Mouse (Mus musculus) urinary bladder, adult 2 months (tissue): ENCODE measurements around the gene Zbtb22. TPM values are rescaled to one million over a fixed set of nuclear protein-coding genes. Genes with fewer than 3 reads are reported as not detected.
A peak's percentile ranks its signal among the peaks of the same experiment; 100 is the strongest.
"Not testable (repeated sequence)": the region's sequence is repeated elsewhere in the genome, so short reads cannot be mapped to it uniquely, and the experiment has no call there.

Source experiments
- DNase-seq: peaks from one replicate; pipeline ENCODE4 v3.0.0; 2022; ENCODE audit warnings: low spot score
- polyA plus RNA-seq: library from polyadenylated mRNA; depleted of rRNA; stranded (reverse); fragments of >200 nt; gene quantifications from 2 replicates; pipeline ENCODE4 v1.2.3, GENCODE M21; 2012; rRNA removed

Gene Zbtb22
- 20.1 and 23.1 TPM in 2 replicates for polyA plus RNA-seq

DNA sequence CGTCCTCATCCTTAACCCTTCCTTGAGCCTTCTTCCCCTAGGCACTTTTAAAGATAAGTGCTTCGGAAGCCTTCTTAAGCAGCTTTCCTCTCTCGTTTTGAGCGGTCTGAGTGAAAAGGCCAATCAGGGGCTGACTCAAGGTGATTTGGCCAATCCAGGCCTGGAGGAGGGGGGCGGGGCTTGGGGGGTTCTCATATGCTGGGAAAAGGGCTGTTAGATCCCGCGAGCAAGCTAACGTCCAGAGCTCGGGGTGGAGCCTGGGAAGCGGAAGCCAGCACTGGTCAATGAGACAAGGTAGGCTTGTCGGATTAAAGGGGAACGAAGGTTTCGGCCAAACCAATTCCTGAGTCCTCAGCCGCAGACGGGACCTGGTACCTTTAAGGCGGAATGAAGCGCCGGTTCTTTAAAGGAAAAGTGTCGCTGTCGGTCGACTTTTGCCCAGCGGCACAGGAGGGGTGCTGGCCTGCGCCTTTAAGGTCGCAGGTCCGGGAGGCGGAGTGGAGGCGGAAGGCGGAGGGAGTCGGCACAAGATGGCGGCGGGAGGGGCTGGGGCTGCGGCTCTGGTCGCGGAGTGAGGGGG, at the start of gene Zbtb22, which contains the start of gene Tapbp:
Gene Zbtb22 (plus strand): TSS at position 234 of the 580 bp plus-strand sequence.
Gene Tapbp (plus strand): TSS at position 229 of the 580 bp plus-strand sequence.
- peak; percentile 82 for DNase-seq

DNA sequence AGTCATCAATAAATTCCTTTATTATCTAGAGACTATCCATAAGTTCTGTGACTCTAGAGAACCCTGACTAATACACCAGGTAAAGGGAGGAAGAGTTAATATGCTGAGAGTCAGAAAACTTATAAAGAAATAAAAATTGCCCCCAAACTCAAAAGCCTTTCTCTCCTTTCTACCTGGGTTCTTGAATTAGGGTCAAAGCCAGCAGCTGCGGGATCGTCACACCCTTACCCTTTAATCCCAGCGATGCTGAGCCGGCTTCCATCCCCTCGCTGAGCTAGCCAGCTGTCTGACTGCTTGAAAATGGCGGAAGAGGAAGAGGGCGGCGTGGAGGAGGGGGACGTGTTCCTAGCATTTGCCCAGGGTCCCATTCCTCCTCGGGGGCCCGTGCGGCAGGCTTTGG, 42.2 kb upstream of the Zbtb22 start, which contains the start of gene Gm7029:
Gene Gm7029 (plus strand): TSS at position 301 of the 400 bp plus-strand sequence.
- DNase-seq, result not testable (repeated sequence)

DNA sequence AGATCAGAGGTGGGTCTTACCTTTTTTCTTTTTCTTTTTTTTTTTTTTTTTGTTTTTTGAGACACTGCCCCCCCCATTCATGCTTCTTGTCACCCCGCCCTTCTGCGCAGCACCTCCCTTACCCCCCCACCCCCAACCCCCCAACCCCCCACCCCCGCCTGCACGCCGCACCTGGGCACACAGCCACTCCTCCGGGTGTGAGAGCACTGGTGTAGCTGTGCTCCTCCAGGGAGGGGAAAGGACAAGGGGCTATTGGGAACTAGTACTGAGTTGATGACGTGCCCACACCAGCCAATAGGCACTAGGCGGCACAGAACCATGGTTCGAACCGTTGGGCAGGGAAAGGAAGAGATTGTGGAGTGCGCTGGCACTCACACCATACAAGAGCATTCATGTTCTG, 41.3 kb upstream of the Zbtb22 start:
- no peak for DNase-seq

DNA sequence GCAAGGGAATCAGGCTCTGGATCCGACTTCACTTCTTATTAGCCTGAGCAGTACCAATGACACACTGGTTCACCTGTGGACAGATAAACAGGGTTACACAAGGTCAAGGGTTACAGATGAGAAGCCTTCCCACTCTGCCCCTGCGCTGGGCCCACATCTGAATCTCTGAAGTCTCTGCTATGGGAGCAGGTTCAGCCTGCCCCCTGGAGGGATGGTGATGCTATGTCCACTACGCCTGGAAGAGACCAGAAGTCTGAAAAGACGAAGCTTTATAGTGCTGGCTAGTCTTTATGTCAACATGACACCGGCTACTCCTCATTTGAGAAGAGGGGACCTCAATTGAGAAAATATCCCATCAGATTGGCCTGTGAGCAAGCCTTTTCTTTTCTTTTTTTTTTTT, 39.9 kb upstream of the Zbtb22 start:
- DNase-seq, result not testable (repeated sequence)

DNA sequence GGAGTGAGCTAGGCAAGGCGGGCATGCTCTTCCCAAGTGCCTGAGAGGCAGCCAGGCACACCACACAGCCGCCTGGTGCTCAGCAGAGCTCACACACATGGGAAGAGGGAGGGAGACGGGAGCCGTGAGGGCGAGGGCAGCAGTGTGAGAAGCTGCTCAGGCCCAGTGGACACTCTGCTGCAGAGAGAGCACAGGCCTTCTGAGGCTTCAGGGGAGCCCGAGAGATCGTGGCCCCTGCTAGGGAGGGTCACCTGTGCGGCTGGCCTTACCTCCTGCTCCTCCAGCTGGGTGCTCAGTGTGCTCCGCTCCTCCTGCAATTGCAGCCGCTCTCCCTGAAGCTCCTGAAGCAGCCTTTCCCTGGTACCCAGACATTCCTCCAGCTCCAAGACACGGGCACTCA, 31.4 kb upstream of the Zbtb22 start:
- DNase-seq, result not testable (repeated sequence)

DNA sequence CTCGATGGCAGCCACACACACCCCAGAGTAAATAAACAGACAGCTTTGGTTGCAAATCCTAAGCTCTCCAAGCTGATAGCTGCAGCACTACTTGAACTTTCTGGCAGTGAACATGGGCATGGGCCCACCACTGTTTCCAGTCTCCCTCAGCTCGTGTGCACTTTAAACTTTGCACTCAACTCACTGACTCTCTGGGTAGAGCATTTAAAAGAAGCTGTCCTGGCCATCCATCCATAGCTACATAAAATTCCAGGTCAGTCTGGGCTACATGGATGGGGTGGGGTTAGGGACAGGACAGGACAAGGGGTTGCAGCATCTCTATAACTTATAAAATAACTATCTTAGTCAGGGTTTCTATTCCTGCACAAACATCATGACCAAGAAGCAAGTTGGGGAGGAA, 27.9 kb upstream of the Zbtb22 start:
- DNase-seq, result not testable (repeated sequence)

DNA sequence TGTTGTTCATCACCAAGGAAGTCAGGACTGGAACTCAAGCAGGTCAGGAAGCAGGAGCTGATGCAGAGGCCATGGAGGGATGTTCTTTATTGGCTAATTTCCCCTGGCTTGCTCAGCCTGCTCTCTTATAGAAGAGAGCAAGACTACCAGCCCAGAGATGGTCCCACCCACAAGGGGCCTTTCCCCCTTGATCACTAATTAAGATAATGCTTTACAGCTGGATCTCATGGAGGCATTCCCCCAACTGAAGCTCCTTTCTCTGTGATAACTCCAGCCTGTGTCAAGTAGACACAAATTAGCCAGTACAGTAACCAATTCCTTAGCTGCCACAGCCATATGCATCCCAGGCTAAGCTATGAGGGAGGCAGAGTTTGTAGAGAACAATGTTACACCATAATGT, 27.5 kb upstream of the Zbtb22 start:
- not testable (repeated sequence) for DNase-seq

DNA sequence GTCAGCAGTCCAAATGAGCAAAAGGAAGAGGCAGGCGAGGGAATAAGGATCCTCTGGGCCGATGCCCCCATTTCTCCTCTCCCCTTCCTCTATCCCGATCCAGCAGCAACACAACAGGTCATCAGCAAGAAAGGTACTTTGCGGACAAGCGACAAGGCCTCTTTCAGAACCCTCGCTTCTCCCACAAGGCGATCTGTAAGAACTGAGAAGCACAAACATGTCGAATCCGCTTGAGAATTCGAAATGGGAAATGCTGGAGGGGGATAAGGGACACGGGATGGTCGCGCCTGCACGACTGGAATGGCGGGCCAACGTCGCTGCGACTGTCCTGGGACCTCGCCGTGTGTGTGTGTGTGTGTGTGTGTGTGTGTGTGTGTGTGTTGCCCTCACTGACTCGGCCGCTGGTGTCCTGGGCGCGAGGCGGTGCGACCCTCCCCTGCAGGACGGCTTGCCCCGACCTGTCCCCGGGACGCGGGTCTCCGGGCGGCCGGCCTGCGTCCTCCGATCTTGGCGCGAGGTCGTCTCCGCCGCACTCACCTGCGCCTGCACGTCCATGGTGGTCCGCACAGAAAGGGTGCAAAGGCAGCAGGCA, 25.7 kb upstream of the Zbtb22 start:
- DNase-seq, result not testable (repeated sequence)

DNA sequence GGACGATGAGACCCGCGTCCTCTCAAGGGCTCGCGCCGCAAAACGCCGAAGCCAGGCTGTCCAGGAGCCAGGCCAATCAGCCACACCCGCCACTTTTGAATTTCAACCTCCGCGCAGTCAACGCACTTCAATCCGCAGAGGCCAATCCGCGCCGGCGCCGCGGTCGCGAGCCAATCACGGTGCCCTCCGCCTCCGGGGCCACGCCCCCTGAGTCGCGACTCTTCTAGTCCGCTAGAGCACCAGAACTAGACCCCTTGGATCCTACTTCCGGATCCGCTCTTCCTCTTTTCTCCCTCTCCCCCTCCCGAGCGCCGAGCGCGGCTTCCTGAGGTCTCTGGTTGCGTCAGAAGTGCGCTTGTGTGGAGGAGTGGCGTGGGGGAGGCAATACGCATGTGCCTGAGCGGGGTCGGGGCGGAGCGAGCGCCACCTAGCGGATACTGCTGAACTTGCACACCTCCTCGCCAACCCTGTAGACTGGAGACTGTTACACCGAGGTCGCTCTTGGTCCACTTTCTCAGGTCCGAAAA, 25.1 kb upstream of the Zbtb22 start, which contains the start of gene Kifc1:
Gene Kifc1 (minus strand): TSS at position 129 of the 527 bp plus-strand sequence.
- DNase-seq, result peak; percentile 94

DNA sequence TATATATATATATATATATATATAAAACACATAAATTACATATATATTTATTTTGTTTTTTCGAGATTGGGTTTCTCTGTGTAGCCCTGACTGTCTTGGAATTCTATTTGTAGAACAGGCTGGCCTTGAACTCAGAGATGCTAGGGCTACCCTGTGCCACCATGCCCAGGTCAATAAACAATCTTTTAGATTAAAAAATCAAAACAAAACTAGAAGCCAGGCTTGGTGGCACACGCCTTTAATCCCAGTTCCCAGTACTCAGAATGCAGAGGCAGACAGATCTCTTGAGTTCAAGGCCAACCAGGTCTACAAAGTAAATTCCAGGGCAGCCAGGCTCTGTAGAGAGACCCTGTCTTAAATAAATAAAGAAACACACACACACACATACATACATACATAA, 24.3 kb upstream of the Zbtb22 start:
- no peak for DNase-seq

DNA sequence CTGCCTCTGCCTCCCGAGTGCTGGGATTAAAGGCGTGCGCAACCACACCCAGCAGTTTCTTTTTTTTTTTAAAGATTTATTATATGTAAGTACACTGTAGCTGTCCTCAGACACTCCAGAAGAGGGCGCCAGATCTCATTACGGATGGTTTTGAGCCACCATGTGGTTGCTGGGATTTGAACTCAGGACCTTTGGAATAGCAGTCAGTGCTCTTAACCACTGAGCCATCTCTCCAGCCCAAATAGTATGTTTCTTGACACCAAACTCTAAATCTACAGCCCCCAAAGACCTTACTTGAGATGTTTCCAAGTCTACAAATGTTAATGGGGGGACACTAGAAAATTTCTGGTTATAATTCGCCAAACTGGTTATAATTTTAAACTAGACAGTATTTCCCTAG, 23.8 kb upstream of the Zbtb22 start:
- DNase-seq, result not testable (repeated sequence)

DNA sequence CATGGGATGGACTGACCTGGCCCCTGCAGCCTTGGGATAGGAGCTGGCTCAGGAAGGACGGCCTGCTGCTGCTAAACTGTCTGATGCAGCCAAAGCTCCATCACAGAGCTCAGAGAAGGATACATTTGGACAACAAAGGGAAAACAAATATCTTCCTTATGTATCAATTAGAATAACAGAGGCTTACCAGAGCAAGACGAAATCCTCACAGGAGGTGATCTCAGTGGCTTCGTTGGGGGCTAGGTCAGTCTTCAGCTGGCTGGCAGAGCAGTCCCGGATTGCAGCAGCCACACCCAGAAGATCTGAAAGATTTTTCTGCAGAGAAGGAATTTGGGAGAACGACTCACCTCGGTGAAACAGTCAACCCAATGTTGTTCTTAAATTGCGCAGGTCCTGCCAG, 23.3 kb upstream of the Zbtb22 start:
- no peak for DNase-seq

DNA sequence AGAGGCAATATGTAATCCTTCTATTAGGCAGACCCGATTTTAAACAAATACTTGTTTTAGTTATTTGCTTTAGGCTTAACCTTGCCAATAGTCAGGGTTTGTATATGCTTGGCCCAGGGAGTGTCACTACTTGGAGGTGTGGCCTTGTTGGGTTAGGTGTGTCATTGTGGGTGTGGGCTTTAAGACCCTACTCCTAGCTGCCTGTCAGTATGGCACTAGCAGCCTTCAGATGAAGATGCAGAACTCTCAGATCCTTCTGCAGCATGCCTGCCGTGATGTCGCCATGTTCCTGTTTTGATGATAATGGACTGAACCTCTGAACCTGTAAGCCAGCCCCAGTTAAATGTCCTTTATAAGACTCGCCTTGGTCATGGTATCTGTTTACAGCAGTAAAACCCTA, 22.7 kb upstream of the Zbtb22 start:
- not testable (repeated sequence) for DNase-seq

DNA sequence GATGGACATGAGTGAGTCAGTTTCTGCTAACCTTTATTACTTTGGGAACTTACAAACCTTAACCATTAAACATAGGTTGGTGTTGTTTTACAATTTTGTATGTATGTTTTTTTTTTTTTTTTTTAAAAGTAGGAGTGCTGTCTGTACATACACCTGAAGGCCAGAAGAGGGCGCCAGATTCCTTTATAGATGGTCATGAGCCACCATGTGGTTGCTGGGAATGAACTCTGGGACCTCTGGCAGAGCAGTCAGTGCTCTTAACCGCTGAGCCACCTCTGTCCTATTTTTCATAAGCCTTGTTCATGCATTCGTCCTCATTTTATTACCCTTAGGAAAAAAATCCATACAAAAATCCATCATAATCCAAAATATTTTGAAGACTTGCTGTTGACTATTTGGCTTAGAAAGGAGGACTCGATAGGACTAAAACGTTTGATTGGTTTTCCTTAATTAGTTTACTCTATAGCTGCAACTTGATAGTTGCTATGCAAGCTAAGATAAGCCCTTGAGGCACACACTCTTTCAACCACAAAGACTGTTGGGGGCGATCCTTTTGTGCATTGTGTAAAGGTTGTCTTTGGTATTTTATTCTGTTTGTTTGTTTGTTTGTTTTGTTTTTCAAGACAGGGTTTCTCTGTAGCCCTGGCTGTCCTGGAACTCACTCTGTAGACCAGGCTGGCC, 18.4 kb upstream of the Zbtb22 start:
- DNase-seq, result no peak

DNA sequence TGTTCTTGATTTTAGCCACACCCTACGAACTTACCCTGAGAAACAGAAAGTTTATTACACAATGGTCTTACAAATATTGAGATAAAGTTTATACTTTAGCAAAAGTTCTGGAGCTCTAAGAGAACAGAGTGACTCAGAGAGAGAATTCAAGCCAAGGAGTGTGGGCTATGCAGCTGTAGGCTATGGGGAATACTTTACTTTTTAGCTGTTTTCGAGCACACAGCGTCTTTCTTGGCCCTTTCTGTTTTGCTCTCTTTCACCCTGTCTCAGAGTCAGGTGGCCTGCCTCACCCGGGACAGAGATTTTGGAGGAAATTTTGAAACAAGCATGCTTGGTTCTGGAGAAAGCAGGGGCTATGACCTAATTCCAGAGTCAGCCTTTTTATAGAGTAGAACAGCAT, 17.5 kb upstream of the Zbtb22 start:
- DNase-seq, result not testable (repeated sequence)

DNA sequence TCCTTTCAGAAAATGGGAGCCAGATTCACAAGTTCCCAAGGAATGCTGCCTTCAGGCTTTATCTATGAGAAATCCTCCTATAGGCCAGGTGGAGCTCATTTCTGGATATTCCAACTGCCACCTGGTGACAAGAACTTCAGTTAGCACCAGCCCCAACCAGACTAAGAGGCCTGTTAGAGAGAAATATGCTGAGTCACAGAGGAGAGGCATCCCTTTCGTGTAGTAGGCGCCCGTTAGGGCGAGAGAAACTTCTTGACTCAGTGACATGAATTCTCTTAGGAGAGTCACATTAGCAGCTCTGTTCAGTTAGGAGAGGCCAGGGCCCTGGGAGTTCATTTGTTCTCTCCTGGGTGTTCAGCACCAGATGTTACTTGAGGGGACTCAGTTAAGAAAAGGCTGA, 16.1 kb upstream of the Zbtb22 start:
- no peak for DNase-seq

DNA sequence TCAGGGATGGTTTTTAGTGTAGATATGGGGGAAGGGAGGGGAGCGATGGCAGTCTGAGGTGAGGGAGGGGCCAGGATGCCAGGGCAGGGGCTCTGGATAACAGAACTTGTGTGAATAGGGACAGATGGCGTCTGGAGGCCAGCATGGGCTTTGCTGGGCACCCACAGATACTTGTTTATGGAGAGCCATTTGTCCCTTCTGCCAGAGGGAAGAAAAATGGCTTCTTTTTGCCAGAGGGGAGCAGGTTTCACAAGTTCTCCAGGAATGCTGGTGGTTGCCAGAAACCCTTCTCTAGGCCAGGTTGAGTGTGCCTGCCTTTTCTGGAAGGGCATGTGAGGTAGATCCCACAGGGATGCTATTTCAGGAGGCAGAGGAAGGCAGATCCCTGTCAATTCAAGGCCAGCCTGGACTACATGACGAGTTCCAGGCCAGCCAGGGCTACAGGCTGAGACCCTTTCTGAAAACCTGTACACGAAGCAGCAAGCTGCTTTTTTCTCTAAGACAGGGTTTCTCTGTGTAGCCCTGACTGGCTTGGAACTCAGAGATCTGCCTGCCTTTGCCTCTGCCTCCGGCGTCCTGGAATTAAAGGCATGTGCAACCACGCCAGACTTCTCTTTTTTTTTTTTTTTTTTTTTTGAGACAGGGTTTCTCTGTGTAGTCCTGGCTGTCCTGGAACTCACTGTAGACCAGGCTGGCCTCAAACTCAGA, 15.3 kb upstream of the Zbtb22 start:
- no peak for DNase-seq

DNA sequence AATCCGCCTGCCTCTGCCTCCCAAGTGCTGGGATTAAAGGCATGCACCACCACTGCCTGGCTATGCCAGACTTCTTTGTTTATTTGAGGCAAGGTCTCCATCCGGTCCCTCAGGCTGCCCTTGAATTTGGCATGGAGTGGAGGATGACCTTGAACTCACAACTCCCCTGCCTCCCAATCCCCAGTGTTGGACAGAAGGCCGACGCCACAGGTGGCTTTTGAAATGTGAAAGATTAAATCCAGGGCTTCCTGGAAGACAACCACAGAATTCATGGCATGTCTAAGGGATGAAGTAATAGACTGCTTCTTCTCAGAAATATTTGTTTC, 14.8 kb upstream of the Zbtb22 start:
- no peak for DNase-seq

DNA sequence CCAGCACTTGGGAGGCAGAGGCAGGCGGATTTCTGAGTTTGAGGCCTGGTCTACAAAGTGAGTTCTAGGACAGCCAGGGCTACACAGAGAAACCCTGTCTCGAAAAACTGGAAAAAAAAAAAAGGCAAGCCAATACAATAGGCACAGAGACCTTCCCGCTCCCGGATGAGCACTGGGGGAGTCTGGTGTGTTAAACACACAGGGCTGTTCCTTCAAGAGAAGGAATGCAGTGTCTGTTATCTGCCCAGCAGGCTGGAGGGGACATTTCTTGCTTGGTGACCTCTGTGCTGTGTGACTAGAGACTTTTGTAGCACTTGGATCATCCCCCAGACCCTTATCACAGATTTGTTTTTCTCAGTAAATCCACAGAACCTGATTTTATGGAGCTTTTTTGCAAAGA, 14.1 kb upstream of the Zbtb22 start:
- DNase-seq, result no peak

DNA sequence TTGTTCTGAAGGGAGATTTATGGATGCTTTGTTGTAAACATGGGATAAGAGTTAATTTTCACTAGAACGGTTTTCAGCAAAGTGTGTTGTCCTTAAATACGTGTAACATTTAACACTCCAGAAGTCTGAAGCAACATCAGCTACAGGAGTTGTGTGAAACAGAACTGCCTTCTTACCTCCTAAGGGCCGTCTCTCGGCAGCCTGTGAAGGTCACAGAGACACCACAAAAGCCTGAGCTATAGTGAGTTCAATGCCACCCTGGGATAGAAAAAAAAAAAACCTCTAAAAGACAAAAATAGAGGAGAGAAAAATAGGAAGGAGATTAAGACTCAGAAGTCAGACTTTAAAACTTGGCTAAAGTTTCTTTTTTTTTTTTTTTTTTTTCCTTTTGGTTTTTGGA, 13.6 kb upstream of the Zbtb22 start:
- DNase-seq, result no peak

DNA sequence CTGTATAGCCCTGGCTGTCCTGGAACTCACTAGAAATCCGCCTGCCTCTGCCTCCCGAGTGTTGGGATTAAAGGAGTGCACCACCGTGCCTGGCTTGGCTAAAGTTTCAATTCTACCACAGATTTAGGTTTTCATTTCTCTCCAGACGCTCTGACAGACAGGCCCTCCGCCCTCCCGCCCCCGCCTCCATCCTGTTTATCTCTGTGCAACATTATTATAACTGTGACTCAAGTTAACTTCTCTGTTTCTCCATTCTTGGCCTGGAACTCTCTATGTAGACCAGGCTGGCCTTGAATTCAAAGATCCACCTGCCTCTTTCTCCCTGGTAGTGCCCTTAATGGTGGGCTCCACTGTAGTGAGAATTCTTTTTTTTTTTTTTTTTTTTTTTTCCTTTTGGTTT, 13.2 kb upstream of the Zbtb22 start:
- no peak for DNase-seq
